Mouse (Mus musculus) adrenal gland (tissue): ENCODE data around the gene Gm5426.
"Not testable (repeated sequence)": the region's sequence is repeated elsewhere in the genome, so short reads cannot be mapped to it uniquely, and the experiment has no call there.

Source experiments
- intact Hi-C: fragments of 180-260 bp; cut with DNase I; formaldehyde crosslinking; loops from one replicate; pipeline ENCODE4 v1.15.1; 2025

Gm5426 gene

DNA sequence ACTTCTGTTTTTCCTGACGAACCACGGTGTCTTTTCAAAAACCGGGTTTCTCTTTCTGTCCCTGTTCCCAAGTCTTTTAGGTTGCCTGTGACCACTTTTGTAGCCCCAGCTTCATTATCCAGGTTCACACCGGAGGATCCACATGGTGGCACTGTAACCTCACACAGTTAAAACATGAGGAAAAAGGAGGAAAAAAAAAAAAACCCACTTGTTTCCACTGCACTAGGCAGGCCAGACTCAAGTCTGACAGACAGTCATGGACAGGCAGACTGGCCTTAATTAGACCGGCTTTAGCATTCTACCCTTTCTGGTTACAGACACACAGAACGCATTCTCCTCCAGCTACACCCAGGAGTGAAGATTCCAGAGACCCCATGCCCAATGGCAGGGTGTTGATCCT, 4.2 kb upstream of the Gm5426 start:
- intact Hi-C loops: loop anchor here (5.0 kb wide), 4 partner anchors 80 to 1210 kb away; no protein-coding TSS in a partner anchor

GRCm38 (mm10) chr10:96138585-96138984, 2.2 kb downstream of the Gm5426 start:
- intact Hi-C loops: no loop called here

DNA sequence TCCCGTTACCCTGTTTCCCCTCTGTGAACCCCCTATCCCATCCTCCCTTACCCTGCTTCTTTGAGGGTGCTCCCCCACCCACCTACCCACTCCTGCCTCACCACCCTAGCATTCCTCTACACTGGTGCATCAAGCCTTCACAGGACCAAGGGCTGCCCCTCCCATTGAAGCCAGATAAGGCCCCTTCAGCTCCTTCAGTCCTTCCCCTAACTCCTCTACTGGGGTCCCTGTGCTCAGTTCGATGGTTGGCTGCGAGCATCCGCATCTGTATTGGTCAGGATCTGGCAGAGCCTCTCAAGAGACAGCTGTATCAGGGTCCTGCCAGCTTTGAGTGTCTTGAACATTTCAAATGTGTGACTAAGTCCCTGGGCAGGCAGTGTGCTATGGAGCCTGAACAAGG, 2.9 kb downstream of the Gm5426 start:
- intact Hi-C loops: not testable (repeated sequence)

GRCm38 (mm10) chr10:96146578-96146977, 10.2 kb downstream of the Gm5426 start:
- intact Hi-C loops: no loop called here

GRCm38 (mm10) chr10:96148250-96148699, 11.9 kb downstream of the Gm5426 start:
- intact Hi-C loops: no loop called here

DNA sequence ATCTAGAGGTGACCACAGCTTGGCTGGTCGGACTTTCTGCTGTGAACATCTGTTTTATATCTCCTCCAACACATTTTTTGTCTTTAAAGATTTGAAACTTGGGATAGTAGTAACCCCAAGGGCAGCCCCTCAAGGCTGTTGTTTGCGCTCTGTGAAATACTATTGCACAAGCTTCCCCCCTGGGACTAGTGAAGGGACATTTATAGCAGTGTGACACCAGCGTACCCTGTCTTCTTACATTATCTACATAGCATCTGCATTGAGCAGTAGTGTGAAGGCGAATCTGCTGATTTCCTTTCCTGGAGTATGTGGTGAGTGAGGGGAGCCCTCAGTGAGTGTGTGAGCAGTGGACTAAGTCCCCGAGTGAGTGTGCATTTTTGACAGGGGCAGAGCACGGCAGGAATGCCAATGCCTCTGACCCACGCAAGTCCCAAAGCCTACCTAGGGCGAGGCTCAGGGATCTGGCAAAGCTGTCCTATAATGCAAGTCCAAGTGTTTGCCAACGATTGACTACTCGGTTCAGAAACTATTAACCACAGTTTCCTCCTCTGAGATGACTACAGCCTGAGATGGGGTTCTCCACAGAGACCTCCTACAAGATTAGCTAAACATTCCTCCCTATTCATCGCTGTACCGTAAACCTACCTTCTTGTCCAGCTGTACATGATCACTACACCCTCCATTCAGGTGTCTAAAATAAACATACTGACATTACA, 14.2 kb downstream of the Gm5426 start:
- intact Hi-C loops: no loop called here

GRCm38 (mm10) chr10:96153315-96153714, 16.9 kb downstream of the Gm5426 start:
- intact Hi-C loops: no loop called here

DNA sequence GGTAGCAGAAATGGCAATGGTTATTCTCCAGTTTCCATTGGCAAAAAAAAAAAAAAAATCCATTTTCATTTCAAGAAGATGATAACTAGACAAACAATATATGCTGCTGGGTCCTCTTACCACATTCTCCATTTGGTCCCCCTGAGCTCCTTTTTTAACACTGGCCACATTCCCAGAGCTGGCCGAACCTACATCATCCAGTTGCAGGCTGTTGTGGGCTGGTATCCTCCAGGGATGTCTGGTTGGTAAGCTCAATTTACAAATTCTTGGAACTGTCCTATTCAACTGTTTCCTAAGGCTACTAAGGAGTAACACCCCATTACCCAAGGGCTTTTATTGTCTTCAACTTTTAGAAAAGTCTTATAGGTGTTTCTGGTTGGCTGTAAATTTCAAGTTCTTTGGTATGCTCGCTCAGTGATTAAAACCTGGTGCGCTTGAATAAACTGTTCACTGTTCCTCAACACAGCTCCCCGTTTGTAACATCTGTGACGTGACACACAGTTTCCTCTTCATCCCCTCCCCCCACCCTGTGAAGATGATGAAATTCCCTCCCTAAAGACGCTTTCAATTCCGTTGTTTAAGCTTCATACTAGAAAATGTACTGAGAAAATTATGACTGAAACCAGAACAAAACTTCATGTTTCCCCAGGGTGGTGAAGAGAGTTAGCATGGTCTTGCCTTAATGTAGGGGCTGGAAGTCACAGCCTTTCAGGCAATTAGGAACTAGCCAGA, 26.7 kb downstream of the Gm5426 start:
- intact Hi-C loops: no loop called here

DNA sequence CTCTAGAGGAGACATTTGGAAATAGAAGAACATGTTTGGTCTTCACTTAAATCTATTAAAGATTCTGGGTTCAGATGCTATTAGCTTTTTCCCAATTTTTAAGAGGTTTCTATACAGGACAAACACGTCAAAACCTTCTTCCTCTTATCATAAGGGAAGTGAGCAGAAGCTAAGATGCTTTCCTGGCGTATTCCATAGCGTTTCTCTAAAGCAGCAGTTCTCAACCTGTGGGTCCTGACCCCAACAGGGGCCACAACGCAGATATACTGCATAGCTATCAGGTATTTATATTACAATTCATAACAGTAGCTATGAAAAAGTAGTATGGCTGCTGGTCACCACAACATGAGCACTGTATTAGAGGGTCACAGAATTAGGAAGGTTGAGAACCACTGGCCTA, 27.4 kb downstream of the Gm5426 start:
- intact Hi-C loops: no loop called here

- intact Hi-C loops: no loop called here
These were observed 28.9 kb downstream of the Gm5426 start for GRCm38 (mm10) chr10:96165260-96165659.

GRCm38 (mm10) chr10:96168998-96169397, 32.6 kb downstream of the Gm5426 start:
- intact Hi-C loops: no loop called here

GRCm38 (mm10) chr10:96171546-96171945, 35.1 kb downstream of the Gm5426 start:
- intact Hi-C loops: no loop called here

- intact Hi-C loops: no loop called here
These were observed 36.6 kb downstream of the Gm5426 start for GRCm38 (mm10) chr10:96172964-96173363.

DNA sequence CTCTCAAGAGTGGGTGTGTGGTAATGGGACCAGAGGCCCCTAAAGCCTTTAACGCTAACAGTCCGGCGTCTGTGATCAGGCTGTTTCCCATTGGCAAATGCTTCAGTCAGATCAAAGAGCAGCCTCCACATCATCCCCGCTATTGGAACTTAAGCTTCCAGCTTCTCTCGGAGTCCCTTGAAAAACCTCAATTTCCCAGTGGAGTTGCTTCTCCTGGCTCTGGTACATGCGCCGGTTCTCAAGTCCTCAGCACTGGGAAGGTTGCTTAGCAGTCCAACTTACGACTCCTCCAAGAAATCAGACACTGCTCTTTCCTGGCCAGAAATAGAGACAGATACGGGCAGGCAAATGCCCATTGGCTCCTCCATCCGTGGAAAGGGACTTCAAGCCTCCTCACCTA, 37.4 kb downstream of the Gm5426 start:
- intact Hi-C loops: no loop called here

DNA sequence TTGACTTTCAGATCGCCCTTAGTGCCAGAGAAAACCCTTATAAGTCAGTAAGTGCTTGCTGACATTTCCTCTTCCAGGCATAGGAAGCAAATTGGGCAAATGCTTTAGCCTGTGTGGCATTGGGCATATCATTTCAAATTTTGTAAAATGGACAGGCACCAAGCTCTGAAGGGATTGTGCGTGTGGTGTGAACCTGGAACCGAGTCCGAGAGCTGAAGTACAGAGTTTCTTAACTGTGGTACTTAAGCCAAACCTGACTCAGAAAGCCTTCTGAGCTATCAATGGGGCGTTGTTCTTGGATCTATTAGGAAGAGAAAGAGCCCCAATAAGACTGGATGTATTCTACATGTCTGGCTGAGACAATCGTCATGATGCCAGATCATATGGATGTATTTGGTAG, 40.5 kb downstream of the Gm5426 start:
- intact Hi-C loops: no loop called here

DNA sequence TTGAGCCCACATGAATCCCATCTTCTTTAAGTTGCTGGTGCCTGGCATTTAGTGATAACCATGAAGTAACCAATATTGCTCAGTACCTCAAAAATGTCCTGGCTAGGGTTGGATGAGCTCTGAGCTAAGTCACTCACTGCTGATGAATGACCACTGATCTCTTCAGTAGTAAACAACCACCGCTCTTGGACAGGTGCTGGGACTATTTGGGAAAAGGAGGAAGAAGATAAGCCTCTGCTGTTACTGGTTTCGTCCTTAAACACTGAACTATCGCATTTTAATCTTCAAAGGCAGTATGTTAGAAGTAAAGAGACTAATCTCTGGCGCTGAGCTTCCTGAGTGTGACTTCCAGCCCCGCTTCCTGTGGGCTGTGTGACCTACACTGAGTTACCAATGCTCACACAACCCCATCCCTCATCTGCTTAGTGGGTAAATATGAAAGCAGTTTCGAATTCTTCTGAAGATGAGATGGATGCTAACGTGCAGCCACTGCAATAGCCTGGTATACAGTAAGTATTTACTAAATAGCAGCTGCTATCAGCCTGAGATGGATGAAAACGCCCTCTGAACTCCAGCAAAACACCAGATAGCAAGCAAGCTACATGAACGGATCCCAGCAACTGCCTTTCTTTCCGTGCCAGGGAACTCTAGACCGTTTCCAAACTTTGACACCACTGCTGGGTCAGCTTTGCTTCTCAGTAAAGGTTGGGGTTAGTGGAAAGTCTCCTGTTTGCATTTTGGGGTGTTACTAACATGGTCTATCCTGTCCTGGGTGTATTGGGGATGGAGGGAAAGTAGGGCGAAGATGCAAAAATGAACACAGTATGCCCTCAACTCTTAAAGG, 44.4 kb downstream of the Gm5426 start:
- intact Hi-C loops: no loop called here

DNA sequence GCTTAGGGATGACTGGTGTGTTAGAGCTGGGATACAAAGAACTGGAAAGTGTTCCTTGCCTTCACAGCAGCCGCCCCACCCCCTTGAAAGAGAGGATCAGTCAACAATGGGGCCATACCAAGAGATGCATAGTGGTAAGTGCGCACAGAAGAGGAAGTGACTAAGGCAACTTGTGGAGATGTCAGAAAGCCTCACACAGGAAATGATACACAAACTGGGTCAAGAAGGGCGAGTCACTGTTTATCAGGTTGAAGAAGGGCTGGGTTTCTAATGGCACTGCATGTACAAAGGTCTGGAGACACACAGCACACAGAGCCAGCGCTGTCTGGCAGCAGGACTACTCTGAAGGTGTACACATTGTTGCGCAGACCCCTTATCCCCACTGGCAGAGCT, 45.0 kb downstream of the Gm5426 start:
- intact Hi-C loops: no loop called here

DNA sequence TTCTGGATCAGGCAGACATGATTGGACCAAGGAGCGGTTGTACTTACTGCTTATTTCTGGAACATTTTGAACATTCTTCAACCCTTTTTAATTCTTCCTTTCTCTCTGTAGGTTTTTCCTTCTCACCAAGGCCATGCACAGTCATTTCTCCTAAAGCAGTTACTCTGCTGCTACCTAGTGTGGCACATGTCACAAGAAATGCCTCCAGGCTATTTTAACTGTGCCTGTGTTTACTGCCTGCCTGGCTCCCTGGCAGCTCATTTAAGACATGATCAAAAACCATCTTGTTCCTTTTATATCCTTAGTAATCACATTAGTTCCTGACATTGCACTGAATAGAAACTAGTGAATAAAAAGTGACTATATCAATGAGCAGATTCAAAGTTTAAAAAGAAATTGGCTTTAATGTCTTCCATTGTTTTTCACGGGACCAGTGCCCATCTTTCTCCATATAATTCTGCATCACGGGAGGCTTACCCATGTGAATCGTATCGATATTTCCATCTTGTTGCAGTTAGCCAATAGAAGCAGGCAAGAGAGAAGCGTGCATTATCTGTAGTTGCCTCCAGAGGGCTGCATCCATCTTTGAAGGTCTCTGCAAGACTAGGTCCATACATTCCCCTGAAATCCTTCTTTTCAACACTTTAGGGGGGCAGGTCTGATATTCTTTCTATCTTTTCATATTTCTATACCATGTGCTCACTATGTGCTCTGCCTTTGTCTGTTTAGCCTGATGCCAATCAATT, 45.7 kb downstream of the Gm5426 start:
- intact Hi-C loops: no loop called here

DNA sequence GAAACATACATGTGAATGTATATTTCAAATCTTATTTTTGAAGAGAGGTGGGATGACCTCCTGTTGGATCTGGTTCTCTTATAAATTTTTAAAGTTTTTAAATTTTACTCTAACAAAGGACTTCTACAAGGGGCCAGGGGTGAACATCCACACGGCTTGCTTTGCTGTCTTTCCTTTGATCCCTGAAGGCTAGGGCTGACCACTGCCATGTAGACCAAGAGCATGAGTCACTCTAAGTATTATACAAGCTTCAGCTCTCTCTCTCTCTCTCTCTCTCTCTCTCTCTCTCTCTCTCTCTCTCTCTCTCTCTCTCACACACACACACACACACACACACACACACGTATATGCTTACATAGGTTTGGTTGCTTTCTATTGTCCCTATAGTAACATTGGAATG, 48.6 kb downstream of the Gm5426 start:
- intact Hi-C loops: no loop called here

- intact Hi-C loops: no loop called here
These were observed 49.2 kb downstream of the Gm5426 start for GRCm38 (mm10) chr10:96185601-96186000.
